Mouse (Mus musculus): ENCODE results near the gene Rhof. TPM values are rescaled to one million over a fixed set of nuclear protein-coding genes. Genes with fewer than 3 reads are reported as not detected.

Gene Rhof
- total and polyA plus RNA-seq, 2 experiments from 2014 or later = 0.71 to 2.1 TPM

DNA sequence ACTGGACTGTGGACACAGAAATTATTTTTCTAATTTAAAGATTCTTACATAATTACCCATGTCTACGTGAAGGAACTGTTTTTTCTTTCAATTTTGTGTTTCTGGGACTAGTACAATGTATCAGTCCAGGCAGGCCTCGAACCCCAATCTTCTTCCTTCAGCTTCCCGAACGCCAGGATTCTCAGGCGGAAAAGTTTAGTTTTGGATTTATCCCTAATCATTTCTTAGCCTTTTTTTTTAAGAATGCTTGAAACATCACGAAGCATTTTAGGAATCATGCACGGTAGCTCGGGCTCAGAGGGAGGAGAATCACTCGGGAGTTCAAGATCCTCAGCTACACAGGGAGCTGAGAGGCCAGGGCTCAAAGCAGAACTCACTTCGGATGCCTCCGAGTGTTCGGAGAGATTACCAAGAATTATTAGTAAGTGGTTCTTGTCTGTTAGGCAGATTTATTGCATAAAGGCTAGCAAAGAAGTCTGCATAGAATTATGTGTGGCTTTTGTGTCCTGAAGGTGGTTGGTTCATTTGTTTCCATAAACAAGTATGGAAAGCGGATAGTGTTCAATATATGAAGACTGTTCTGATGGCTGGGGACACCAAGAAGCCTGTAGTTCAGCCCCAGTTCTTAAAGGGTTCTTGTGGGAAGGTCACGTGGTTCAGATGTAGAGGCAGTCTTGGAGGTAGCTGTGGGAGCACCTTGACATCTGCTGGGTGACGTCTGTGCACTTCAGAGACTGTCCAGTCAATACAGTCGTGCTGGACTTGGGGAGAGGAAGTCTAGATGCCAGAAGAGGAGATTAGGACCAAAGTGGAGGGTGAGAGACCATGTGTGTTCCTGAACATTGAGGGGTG lies 74.0 kb downstream of the Rhof start:
- peak overlapping the region; percentile 93 for H3K27ac ChIP-seq (ENCODE audit: low read depth)
- peak overlapping the region; percentile 48 for H3K9ac ChIP-seq (replicated peaks; ENCODE audit: low read depth, low read length)
- H3K36me3 ChIP-seq (replicated peaks; ENCODE audit: control insufficient read depth, insufficient read depth, low read length) = no peaks in the 10 kb centered on the region
- peak overlapping the region; percentile 39 for H3K4me3 ChIP-seq (ENCODE audit: low read depth, low read length)
- no peaks in the 10 kb centered on the region for H3K27me3 ChIP-seq (ENCODE audit: control insufficient read depth, insufficient read depth, low read length)
- 29% methylated on average over 16 of the region's 16 CpGs for WGBS
- H3K9me3 ChIP-seq (replicated peaks; ENCODE audit: control insufficient read depth, low read length) = no peaks in the 10 kb centered on the region
- H3K4me1 ChIP-seq (ENCODE audit: control insufficient read depth, insufficient read depth) = 0 out of 2 replicates have a peak, but pooled peaks cover 8% of the 10 kb centered on the region
- ATAC-seq (ENCODE audit: insufficient read depth, low read depth) (no peak), DNase-seq (ENCODE audit: low spot score) (no peak)
- TF ChIP-seq CTCF (IDR thresholded peaks at IDR 0.05; ENCODE audit: low read depth) = no peak
- TF ChIP-seq EP300 (IDR thresholded peaks at IDR 0.05; ENCODE audit: low read depth) = no peak
- peak overlapping the region; percentile 58 for H3K4me2 ChIP-seq (ENCODE audit: low read depth, low read length)

DNA sequence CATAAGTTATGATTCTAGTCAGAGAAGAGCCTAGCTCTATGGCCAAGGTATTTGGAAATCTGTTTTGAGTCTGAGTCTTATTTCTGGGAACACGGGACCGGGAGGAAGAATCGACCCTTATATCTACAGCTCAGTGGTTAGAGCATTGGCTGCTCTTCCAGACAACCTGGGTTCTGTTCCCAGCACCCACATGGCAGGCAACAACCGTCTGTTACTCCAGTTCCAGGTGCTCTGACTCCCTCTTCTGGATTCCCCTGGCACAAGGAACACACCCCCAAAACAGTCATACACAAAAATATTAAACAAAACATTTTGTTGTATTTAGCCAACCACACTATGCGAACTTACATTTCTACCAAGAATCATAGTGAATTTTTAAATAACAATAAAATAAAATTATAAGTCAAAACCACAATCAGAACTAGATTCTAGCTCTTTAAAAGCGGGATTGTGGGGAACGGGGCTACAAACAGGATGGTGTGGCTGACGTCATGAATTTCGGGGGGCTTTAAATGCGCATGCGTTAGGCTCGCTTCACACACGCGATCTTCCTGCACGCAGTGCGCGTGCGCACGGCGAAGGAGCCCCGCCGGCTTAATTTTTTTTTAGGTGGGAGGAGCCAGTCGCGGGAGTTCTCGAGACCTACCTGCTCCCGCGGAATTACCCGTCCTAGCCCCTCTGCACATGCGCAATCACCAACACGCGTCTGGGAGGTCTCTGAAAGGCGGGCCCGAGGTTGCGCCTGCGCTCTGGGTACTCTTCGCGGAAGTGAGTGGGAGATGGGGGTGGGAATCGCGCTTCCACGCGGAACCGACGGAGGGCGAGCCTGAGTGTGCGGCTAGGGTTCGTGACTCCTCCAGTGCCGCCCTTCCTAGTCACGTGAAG lies 74.9 kb downstream of the Rhof start:
- Histone ChIP-seq H3K9me3 (replicated peaks; ENCODE audit: control insufficient read depth, low read length) (no peaks in the 10 kb centered on the region), H3K4me2 (ENCODE audit: low read depth, low read length) (peak overlapping the region; percentile 58), H3K4me1 (ENCODE audit: control insufficient read depth, insufficient read depth) (0 out of 2 replicates have a peak, but pooled peaks cover 8% of the 10 kb centered on the region), H3K4me3 (ENCODE audit: low read depth, low read length) (peak overlapping the region; percentile 39), H3K9ac (replicated peaks; ENCODE audit: low read depth, low read length) (peak overlapping the region; percentile 48), H3K27ac (ENCODE audit: low read depth) (peak overlapping the region; percentile 93), H3K36me3 (replicated peaks; ENCODE audit: control insufficient read depth, insufficient read depth, low read length) (no peaks in the 10 kb centered on the region), H3K27me3 (ENCODE audit: control insufficient read depth, insufficient read depth, low read length) (no peaks in the 10 kb centered on the region)
- TF ChIP-seq CTCF (IDR thresholded peaks at IDR 0.05; ENCODE audit: low read depth) (peak; percentile 35), EP300 (IDR thresholded peaks at IDR 0.05; ENCODE audit: low read depth) (no peak; the same call in 1 of the 2 replicates)
- WGBS = 8% methylated on average over 48 of the region's 48 CpGs
- ATAC-seq (ENCODE audit: insufficient read depth, low read depth) (peak; percentile 95), DNase-seq (ENCODE audit: low spot score) (peak; percentile 100)

Other genes with a start within 250 kb of the Rhof start
- gene Kdm2b, start 142.9 kb downstream of the Rhof start, total RNA-seq (2014; rRNA removed; ENCODE audit: low replicate concordance) = 29.3 and 38.8 TPM in 2 replicates
- gene Kdm2b, start 142.9 kb downstream of the Rhof start, polyA plus RNA-seq (2015; fragmentation: Nextera tagmentation; extraction: Ambion mirVana) = 12.4 and 14.7 TPM in 2 replicates
- 23.9 and 43.4 TPM in 2 replicates for gene Orai1, start 117.6 kb downstream of the Rhof start, total RNA-seq (2014; rRNA removed; ENCODE audit: low replicate concordance)
- gene Orai1, start 117.6 kb downstream of the Rhof start, polyA plus RNA-seq (2015; fragmentation: Nextera tagmentation; extraction: Ambion mirVana) = 18.7 and 21.2 TPM in 2 replicates
- gene Morn3, start 85.7 kb downstream of the Rhof start, total RNA-seq (2014; rRNA removed; ENCODE audit: low replicate concordance) = not detected in 2 replicates
- 0.36 TPM in 1 of 2 replicates, not detected in the other for gene Morn3, start 85.7 kb downstream of the Rhof start, polyA plus RNA-seq (2015; fragmentation: Nextera tagmentation; extraction: Ambion mirVana)
- 6.5 and 8.7 TPM in 2 replicates for gene Tmem120b, start 64.3 kb downstream of the Rhof start, total RNA-seq (2014; rRNA removed; ENCODE audit: low replicate concordance)
- 10.7 and 11.1 TPM in 2 replicates for gene Tmem120b, start 64.3 kb downstream of the Rhof start, polyA plus RNA-seq (2015; fragmentation: Nextera tagmentation; extraction: Ambion mirVana)
- gene Setd1b, start 9.5 kb upstream of the Rhof start, total RNA-seq (2014; rRNA removed; ENCODE audit: low replicate concordance) = 5.5 and 6.1 TPM in 2 replicates
- 4.9 and 5.1 TPM in 2 replicates for gene Setd1b, start 9.5 kb upstream of the Rhof start, polyA plus RNA-seq (2015; fragmentation: Nextera tagmentation; extraction: Ambion mirVana)
- gene Psmd9, start 36.7 kb upstream of the Rhof start, total RNA-seq (2014; rRNA removed; ENCODE audit: low replicate concordance) = 11.2 and 19.5 TPM in 2 replicates
- gene Psmd9, start 36.7 kb upstream of the Rhof start, polyA plus RNA-seq (2015; fragmentation: Nextera tagmentation; extraction: Ambion mirVana) = 54.0 and 54.9 TPM in 2 replicates
- gene Hpd, start 50.0 kb upstream of the Rhof start, total RNA-seq (2014; rRNA removed; ENCODE audit: low replicate concordance) = 0.43 and 0.92 TPM in 2 replicates
- gene Hpd, start 50.0 kb upstream of the Rhof start, polyA plus RNA-seq (2015; fragmentation: Nextera tagmentation; extraction: Ambion mirVana) = not detected in 2 replicates
- 3.1 and 7.3 TPM in 2 replicates for gene Wdr66, start 119.4 kb upstream of the Rhof start, total RNA-seq (2014; rRNA removed; ENCODE audit: low replicate concordance)
- 3.1 and 4.0 TPM in 2 replicates for gene Wdr66, start 119.4 kb upstream of the Rhof start, polyA plus RNA-seq (2015; fragmentation: Nextera tagmentation; extraction: Ambion mirVana)
- 10.2 and 11.2 TPM in 2 replicates for gene Bcl7a, start 211.1 kb upstream of the Rhof start, total RNA-seq (2014; rRNA removed; ENCODE audit: low replicate concordance)
- 6.6 TPM in 2 replicates for gene Bcl7a, start 211.1 kb upstream of the Rhof start, polyA plus RNA-seq (2015; fragmentation: Nextera tagmentation; extraction: Ambion mirVana)